Mouse (Mus musculus) testis, adult 2 months (tissue): ENCODE measurements around the gene Trnp1. TPM values are rescaled to one million over a fixed set of nuclear protein-coding genes. Genes with fewer than 3 reads are reported as not detected.

Experiments used
- H3K27ac ChIP-seq: fragments of 200-500 bp; 2 replicates; pipeline ENCODE4 v1.5.1; 2012; ENCODE audit warnings: low read depth, low read length; ENCODE audit not compliant: control insufficient read depth, insufficient read depth
- H3K27me3 ChIP-seq: fragments of 200-500 bp; 2 replicates; pipeline ENCODE4 v1.6.1; 2012; ENCODE audit warnings: mild to moderate bottlenecking, low read length, moderate library complexity; ENCODE audit not compliant: control insufficient read depth, insufficient read depth
- H3K36me3 ChIP-seq: fragments of 200-500 bp; 2 replicates; pipeline ENCODE4 v1.6.1; 2012; ENCODE audit warnings: mild to moderate bottlenecking, low read length; ENCODE audit not compliant: control insufficient read depth, insufficient read depth
- H3K4me1 ChIP-seq: fragments of 200-500 bp; 2 replicates; pipeline ENCODE4 v1.6.1; 2012; ENCODE audit warnings: low read length; ENCODE audit not compliant: control insufficient read depth, insufficient read depth
- H3K4me3 ChIP-seq: fragments of 200-500 bp; 2 replicates; pipeline ENCODE4 v1.5.1; 2012; ENCODE audit warnings: low read depth, mild to moderate bottlenecking, low read length, moderate library complexity, mixed read lengths; ENCODE audit not compliant: control insufficient read depth
- CTCF ChIP-seq: fragments of 200-500 bp; IDR thresholded peaks from 2 replicates; pipeline ENCODE4 v1.5.1; 2012; ENCODE audit warnings: low read depth, mild to moderate bottlenecking, inconsistent platforms, low read length, moderate library complexity; ENCODE audit not compliant: control insufficient read depth, insufficient read depth, insufficient replicate concordance
- POLR2A ChIP-seq: fragments of 200-500 bp; IDR thresholded peaks from 2 replicates; pipeline ENCODE4 v1.6.1; 2012; ENCODE audit warnings: low read depth, mild to moderate bottlenecking, inconsistent platforms, low read length, moderate library complexity; ENCODE audit not compliant: control insufficient read depth
- polyA plus RNA-seq: library from polyadenylated mRNA; depleted of rRNA; stranded (reverse); fragments of >200 nt; gene quantifications from 2 replicates; pipeline ENCODE4 v1.2.3, GENCODE M21; 2012; rRNA removed

The Trnp1 gene
- polyA plus RNA-seq, 1 experiment: 2.0 TPM

GRCm38 (mm10) chr4:133443085-133443484 lies 55.3 kb downstream of the Trnp1 start:
- Histone ChIP-seq H3K4me3 (no peak overlapping the region), H3K27me3 (no peaks in the 10 kb centered on the region), H3K4me1 (peaks cover 18% of the 10 kb centered on the region), H3K36me3 (no peaks in the 10 kb centered on the region), H3K27ac (no peak overlapping the region)
- TF ChIP-seq CTCF (no peak), POLR2A (no peak)

- Histone ChIP-seq H3K27ac (no peak overlapping the region), H3K4me1 (peaks cover 21% of the 10 kb centered on the region)
- TF ChIP-seq POLR2A (no peak), CTCF (no peak)
Observed at GRCm38 (mm10) chr4:133442194-133442593, 56.2 kb downstream of the Trnp1 start.

More at GRCm38 (mm10) chr4:133442194-133442593, 56.2 kb downstream of the Trnp1 start:
- H3K36me3 ChIP-seq: no peaks in the 10 kb centered on the region
- H3K4me3 ChIP-seq: no peak overlapping the region
- no peaks in the 10 kb centered on the region for H3K27me3 ChIP-seq

Other genes starting within 250 kb of the Trnp1 start
- 0.33 and 0.97 TPM in 2 replicates for gene Sytl1, start 235.4 kb downstream of the Trnp1 start, polyA plus RNA-seq
- 48.5 and 50.1 TPM in 2 replicates for gene Tmem222, start 220.8 kb downstream of the Trnp1 start, polyA plus RNA-seq
- 323 and 338 TPM in 2 replicates for gene Wdtc1, start 145.1 kb downstream of the Trnp1 start, polyA plus RNA-seq
- 48.4 and 59.6 TPM in 2 replicates for gene Slc9a1, start 128.8 kb downstream of the Trnp1 start, polyA plus RNA-seq
- 35.7 and 45.4 TPM in 2 replicates for gene Tent5b, start 18.4 kb downstream of the Trnp1 start, polyA plus RNA-seq
- 3.4 and 4.3 TPM in 2 replicates for gene Kdf1, start 20.4 kb upstream of the Trnp1 start, polyA plus RNA-seq
- gene Nudc, start 47.4 kb upstream of the Trnp1 start, polyA plus RNA-seq: 83.0 and 104 TPM in 2 replicates
- 0.42 and 0.51 TPM in 2 replicates for gene Nr0b2, start 54.8 kb upstream of the Trnp1 start, polyA plus RNA-seq
- gene Gpatch3, start 76.2 kb upstream of the Trnp1 start, polyA plus RNA-seq: 4.9 and 5.7 TPM in 2 replicates
- 30.9 and 37.4 TPM in 2 replicates for gene Gpn2, start 85.8 kb upstream of the Trnp1 start, polyA plus RNA-seq
- gene Sfn, start 103.6 kb upstream of the Trnp1 start, polyA plus RNA-seq: 0.81 and 1.1 TPM in 2 replicates
- 4.2 and 4.5 TPM in 2 replicates for gene Zdhhc18, start 151.6 kb upstream of the Trnp1 start, polyA plus RNA-seq
- gene Pigv, start 174.1 kb upstream of the Trnp1 start, polyA plus RNA-seq: 8.7 and 8.9 TPM in 2 replicates